Mouse (Mus musculus) G1E-ER4 (cell line): ENCODE results near the gene Prr23a1. TPM values are rescaled to one million over a fixed set of nuclear protein-coding genes. Genes with fewer than 3 reads are reported as not detected.

Experiments used
- GATA1 ChIP-seq: IDR thresholded peaks from one replicate; pipeline ENCODE4 v1.8.0; 2012; ENCODE audit warnings: low read length, inconsistent platforms
- polyA plus RNA-seq: library from polyadenylated mRNA; stranded (reverse); fragments of >175 nt; gene quantifications from 2 replicates; pipeline ENCODE4 v1.2.3, GENCODE M21; 2012

The Prr23a1 gene
- not detected in 2 replicates for polyA plus RNA-seq

DNA sequence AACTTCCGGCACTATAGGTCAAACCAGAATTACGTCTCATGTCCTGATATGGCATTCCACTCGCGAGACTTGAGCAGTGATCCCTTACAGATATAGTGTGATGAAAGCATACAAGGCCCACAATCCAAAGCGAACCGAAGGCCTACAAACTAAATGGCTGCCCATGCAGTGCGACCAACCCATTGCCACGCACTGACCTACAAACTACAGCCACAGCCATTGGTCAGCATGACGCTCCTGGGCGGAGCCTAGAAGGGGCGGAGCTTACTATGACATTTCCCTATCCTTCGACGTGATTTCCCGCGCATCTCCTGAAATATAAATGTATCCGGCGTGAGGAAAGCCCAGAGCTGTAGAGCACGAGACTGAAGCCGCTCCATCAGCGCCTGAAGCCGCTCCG is at the start of gene Prr23a1:
Gene Prr23a1 (plus strand): TSS at position 387 of the 400 bp plus-strand sequence.
- no peak for TF ChIP-seq GATA1

DNA sequence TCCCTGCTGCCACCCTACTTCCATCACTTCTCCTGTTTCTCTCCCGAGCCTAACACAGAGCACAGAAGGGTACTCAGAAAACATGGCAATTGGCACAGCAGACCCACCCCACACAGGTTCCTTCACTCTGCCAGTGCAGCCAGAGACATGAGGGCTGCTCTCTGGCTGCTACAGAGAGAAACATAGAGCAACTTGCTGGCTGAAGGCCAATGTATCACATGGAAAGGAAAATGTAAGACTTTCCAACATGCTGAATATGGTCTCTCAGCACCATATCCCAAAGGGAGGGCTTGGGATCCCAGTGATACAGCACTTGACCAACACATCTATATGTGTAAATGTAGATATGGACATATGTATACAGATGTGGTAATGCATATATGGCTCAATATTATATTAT is 43.3 kb upstream of the Prr23a1 start:
- no peak for TF ChIP-seq GATA1

GRCm38 (mm10) chr9:98803971-98804370 is 38.3 kb upstream of the Prr23a1 start:
- TF ChIP-seq GATA1 = no peak

- TF ChIP-seq GATA1 = no peak
These were observed 36.8 kb upstream of the Prr23a1 start for GRCm38 (mm10) chr9:98805511-98805910.

- no peak for TF ChIP-seq GATA1
These were observed 36.4 kb upstream of the Prr23a1 start for GRCm38 (mm10) chr9:98805934-98806333.

DNA sequence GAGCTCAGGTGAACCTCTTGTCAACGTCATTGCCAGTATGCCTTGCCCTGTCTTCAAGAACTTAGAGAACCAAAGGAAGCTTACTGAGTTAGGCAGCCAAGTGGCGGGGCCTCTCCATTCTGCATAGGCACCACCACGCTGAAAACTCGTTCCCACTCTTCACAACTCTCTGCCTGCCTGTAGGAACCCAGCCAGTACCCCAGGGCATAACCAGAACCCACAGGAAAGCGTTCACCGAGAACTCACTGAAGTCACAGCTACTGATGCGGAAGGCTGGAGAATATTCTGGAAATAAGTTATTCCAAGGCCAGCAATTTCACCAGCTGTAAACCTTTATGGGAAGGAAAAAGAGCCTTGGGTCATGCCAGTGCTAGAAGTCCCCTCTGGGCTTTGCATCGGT is 34.7 kb upstream of the Prr23a1 start:
- TF ChIP-seq GATA1 = no peak

DNA sequence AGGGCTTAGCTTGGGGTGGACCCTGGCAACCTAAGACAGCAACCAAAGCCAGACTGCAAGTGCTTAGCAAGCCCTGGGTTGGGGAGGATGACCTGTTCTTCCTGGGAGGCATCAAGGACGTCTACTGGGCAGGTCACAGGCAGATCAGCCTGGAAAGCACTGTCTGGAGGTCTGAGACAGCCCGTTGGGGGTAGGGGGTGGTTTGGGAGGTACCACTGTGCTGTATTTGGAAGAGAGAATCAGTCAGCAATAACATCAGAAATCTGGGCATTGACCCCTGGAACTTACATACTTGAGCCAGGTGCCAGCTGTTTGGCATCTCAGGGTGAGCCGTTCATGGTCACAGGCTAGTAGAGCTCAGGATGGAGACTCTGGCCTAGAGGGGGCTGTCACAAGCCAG is 26.2 kb upstream of the Prr23a1 start:
- TF ChIP-seq GATA1 = no peak

DNA sequence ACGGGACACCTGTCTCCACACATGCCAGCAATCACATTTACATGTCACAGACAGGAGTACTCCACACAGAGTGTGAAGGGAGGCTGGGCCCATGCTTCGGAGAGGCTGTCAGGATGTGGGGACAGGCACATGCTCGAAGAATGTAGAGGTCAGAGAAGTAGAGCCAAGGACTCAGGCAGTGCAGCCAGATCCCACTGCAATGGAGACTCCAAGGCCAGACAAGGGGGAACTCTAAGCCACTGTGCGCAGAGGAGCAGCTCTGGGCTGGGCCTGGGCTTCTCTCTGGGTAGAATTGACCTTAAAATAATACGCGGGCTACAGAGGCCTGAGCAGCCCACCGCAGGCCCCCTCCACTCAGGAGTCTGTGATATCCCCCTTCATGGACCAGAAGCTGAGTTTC is 24.7 kb upstream of the Prr23a1 start:
- TF ChIP-seq GATA1 = no peak

- no peak for TF ChIP-seq GATA1
These were observed 23.3 kb upstream of the Prr23a1 start for GRCm38 (mm10) chr9:98818971-98819370.

GRCm38 (mm10) chr9:98819481-98819880 is 22.8 kb upstream of the Prr23a1 start:
- TF ChIP-seq GATA1 = no peak

- no peak for TF ChIP-seq GATA1
These were observed 21.8 kb upstream of the Prr23a1 start for GRCm38 (mm10) chr9:98820461-98820860.

GRCm38 (mm10) chr9:98821067-98821466 is 21.2 kb upstream of the Prr23a1 start:
- TF ChIP-seq GATA1 = no peak

GRCm38 (mm10) chr9:98823805-98824204 is 18.5 kb upstream of the Prr23a1 start:
- TF ChIP-seq GATA1 = no peak

GRCm38 (mm10) chr9:98829508-98829907 is 12.8 kb upstream of the Prr23a1 start:
- TF ChIP-seq GATA1 = no peak

GRCm38 (mm10) chr9:98837537-98838074 is 4.7 kb upstream of the Prr23a1 start:
- TF ChIP-seq GATA1 = no peak

DNA sequence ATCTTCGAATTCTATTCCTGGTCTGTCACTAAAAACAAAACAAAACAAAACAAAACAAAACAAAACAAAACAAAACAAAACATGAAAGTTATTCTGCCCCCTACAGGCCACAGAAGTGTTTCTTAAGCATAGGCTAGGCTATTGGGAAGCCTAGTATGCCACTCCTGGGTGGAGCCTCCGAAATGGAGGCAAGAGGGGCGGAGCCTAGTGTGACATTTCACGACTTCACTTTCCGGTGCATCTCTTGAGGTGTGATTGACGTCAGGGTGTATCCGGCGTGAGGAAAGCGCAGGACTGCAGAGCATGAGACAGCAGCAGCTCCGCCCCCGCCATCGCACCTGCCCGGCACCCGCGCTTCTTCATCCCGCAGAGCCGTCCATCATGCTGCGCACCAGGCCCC is 13.9 kb downstream of the Prr23a1 start, which contains the start of gene Prr23a2:
Gene Prr23a2 (plus strand): TSS at position 285 of the 400 bp plus-strand sequence.
- no peak for TF ChIP-seq GATA1

GRCm38 (mm10) chr9:98863463-98863862 is 21.2 kb downstream of the Prr23a1 start:
- TF ChIP-seq GATA1 = no peak

- TF ChIP-seq GATA1 = no peak
These were observed 22.3 kb downstream of the Prr23a1 start, which contains the start of gene Prr23a3 for GRCm38 (mm10) chr9:98864571-98864970. Prr23a3 (plus strand) TSS chr9:98864767.

Other genes with a start within 250 kb of the Prr23a1 start
- 33.9 and 56.3 TPM in 2 replicates for gene Mrps22, start 240.8 kb upstream of the Prr23a1 start, polyA plus RNA-seq
- not detected in 2 replicates for gene Prr23a2, start 14.0 kb downstream of the Prr23a1 start, polyA plus RNA-seq
- not detected in 2 replicates for gene Prr23a3, start 22.3 kb downstream of the Prr23a1 start, polyA plus RNA-seq
- not detected in 2 replicates for gene 7420426K07Rik, start 60.6 kb downstream of the Prr23a1 start, polyA plus RNA-seq
- gene Foxl2, start 112.8 kb downstream of the Prr23a1 start, polyA plus RNA-seq = not detected in 2 replicates
- 19.9 and 31.0 TPM in 2 replicates for gene Faim, start 143.9 kb downstream of the Prr23a1 start, polyA plus RNA-seq
- not detected in 2 replicates for gene Gm1123, start 193.2 kb downstream of the Prr23a1 start, polyA plus RNA-seq